Mouse (Mus musculus) spleen, adult 2 months (tissue): ENCODE data around the gene Fam207a.

ENCODE experiments used
- CTCF ChIP-seq: fragments of 200-500 bp; IDR thresholded peaks from 2 replicates; pipeline ENCODE4 v1.5.1; 2011; ENCODE audit warnings: mild to moderate bottlenecking, inconsistent platforms; ENCODE audit not compliant: insufficient read depth, insufficient read length, insufficient replicate concordance; ENCODE audit errors: extremely low read depth
- POLR2A ChIP-seq: fragments of 200-500 bp; IDR thresholded peaks from 2 replicates; pipeline ENCODE4 v1.6.1; 2011; ENCODE audit warnings: low read depth, low read length, inconsistent platforms

DNA sequence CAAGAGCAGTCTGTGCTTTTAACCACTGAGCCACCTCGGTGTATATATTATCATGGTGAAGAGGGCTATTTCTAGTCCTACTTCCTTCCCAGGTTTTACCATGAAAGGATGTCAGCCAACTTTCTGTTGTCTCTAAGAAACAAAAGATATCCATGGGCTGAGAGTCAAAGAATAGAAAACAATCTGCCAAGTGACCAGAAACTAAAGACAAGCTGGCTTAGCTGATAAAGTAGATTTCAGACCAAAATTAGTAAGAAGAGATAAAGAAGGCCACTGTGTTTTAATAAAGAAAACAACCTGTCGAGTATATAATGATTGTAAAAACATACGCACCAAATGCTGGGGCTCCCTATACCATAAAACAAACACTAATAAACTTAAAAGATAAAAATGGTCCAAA is 38.7 kb downstream of the Fam207a start:
- no peak for TF ChIP-seq POLR2A
- no peak for TF ChIP-seq CTCF
